Mouse (Mus musculus) thymus, postnatal 36 days (tissue): ENCODE data around the gene Rbbp5.

Source experiments
- DNase-seq, 2 experiments: peaks; one replicate each; pipeline ENCODE4 v3.0.0; 2022; ENCODE audit warnings: mixed read lengths in 2 of 2

Gene Rbbp5

GRCm38 (mm10) chr1:132542762-132543306 is 65.7 kb downstream of the Rbbp5 start, which contains the start of gene Cntn2:
Gene Cntn2 (minus strand): TSS chr1:132543256.
- DNase-seq: no peak

GRCm38 (mm10) chr1:132543789-132544188 is 66.6 kb downstream of the Rbbp5 start:
- no peak for DNase-seq
